20 mouse cellular contexts compared by ENCODE assay signal in genomic region chr2:5618361-5618896, GRCm38 (mm10).
DNase-seq lines count a peak whose midpoint lies in the region; ATAC-seq and TF ChIP-seq lines count a peak whose summit lies in the region.
"Had no signal": no experiment of that assay in that cellular context is flagged by ENCODE, and none has a peak within 500 bp of the region (broad histone marks: within the 10 kb centered on the region; RNA-seq: fewer than 3 reads in every experiment).

No protein-coding gene starts in this region.

- H3K9ac ChIP-seq in ES-Bruce4 (ENCODE audit: low read depth, poor library complexity, severe bottlenecking), result no peak overlapping the region
- H3K9ac ChIP-seq in intestine, postnatal 0 days (ENCODE audit: low read depth, low read length), result no peak overlapping the region
- H3K9ac ChIP-seq in heart, embryonic 12.5 days, result no peak overlapping the region
- H3K9ac ChIP-seq: limb, embryonic 15.5 days; midbrain, embryonic 12.5 days; neural tube, embryonic 15.5 days had no signal

- H3K9me3 ChIP-seq in ES-Bruce4 (replicated peaks; ENCODE audit: control insufficient read depth, insufficient read depth, low read length, poor library complexity, severe bottlenecking), result no peaks in the 10 kb centered on the region
- H3K9me3 ChIP-seq in intestine, postnatal 0 days (ENCODE audit: control insufficient read depth), result no peaks in the 10 kb centered on the region
- H3K9me3 ChIP-seq in heart, embryonic 12.5 days (replicated peaks), result peaks cover 4% of the 10 kb centered on the region; the same call in 1 of the 2 replicates
- H3K9me3 ChIP-seq: forebrain, embryonic 10.5 days; limb, embryonic 15.5 days; midbrain, embryonic 12.5 days; neural tube, embryonic 15.5 days had no signal

- TF ChIP-seq CTCF in ES-Bruce4 (IDR thresholded peaks at IDR 0.05; ENCODE audit: low read depth, low read length), result no peak
- no peak for TF ChIP-seq CTCF in intestine, postnatal 0 days (IDR thresholded peaks at IDR 0.05; ENCODE audit: low read depth)

- TF ChIP-seq POLR2A in ES-Bruce4 (IDR thresholded peaks at IDR 0.05; ENCODE audit: insufficient read depth, low read length), result no peak

- intact Hi-C loops in left cerebral cortex, postnatal 25 days (cut with DNase I), result no loop called here
- intact Hi-C loops in left cerebral cortex, postnatal 4 days (cut with DNase I), result no loop called here
- intact Hi-C loops in gastrocnemius, postnatal 36 days (cut with DNase I), result no loop called here

- H3K4me1 ChIP-seq in ES-Bruce4 (ENCODE audit: control insufficient read depth, insufficient read depth, low read length), result peaks cover 5% of the 10 kb centered on the region
- peaks cover 12% of the 10 kb centered on the region for H3K4me1 ChIP-seq in intestine, postnatal 0 days (replicated peaks; ENCODE audit: control insufficient read depth, insufficient read depth, low read length)
- peaks cover 19% of the 10 kb centered on the region for H3K4me1 ChIP-seq in heart, embryonic 12.5 days (replicated peaks)

- no peak overlapping the region for H3K4me3 ChIP-seq in ES-Bruce4 (ENCODE audit: low read depth, low read length)
- no peak overlapping the region for H3K4me3 ChIP-seq in intestine, postnatal 0 days (ENCODE audit: low read depth, low read length)
- H3K4me3 ChIP-seq in heart, embryonic 12.5 days, result no peak overlapping the region
- H3K4me3 ChIP-seq: forebrain, embryonic 10.5 days; limb, embryonic 15.5 days; midbrain, embryonic 12.5 days; neural tube, embryonic 15.5 days had no signal

- H3K27me3 ChIP-seq in ES-Bruce4 (ENCODE audit: control insufficient read depth, insufficient read depth, low read length, poor library complexity, severe bottlenecking), result no peaks in the 10 kb centered on the region
- no peaks in the 10 kb centered on the region for H3K27me3 ChIP-seq in intestine, postnatal 0 days (replicated peaks; ENCODE audit: control insufficient read depth, insufficient read depth, low read length)
- no peaks in the 10 kb centered on the region for H3K27me3 ChIP-seq in heart, embryonic 12.5 days (replicated peaks)
- H3K27me3 ChIP-seq: limb, embryonic 15.5 days; midbrain, embryonic 12.5 days; neural tube, embryonic 15.5 days; Patski had no signal

- WGBS in intestine, postnatal 0 days, result 59% methylated on average over 8 of the region's 8 CpGs
- WGBS in heart, embryonic 12.5 days, result 85% methylated on average over 8 of the region's 8 CpGs

- no peak overlapping the region for H3K4me2 ChIP-seq in intestine, postnatal 0 days (replicated peaks; ENCODE audit: low read depth)
- no peak overlapping the region for H3K4me2 ChIP-seq in heart, embryonic 12.5 days
- H3K4me2 ChIP-seq: limb, embryonic 15.5 days; midbrain, embryonic 12.5 days; neural tube, embryonic 15.5 days had no signal

- peak; percentile 84 for ATAC-seq in intestine, postnatal 0 days
- ATAC-seq in heart, embryonic 12.5 days (ENCODE audit: insufficient number of reproducible peaks, low FRiP score), result no peak
- ATAC-seq: hindbrain, embryonic 16.5 days; Patski had no signal

- 0 out of 2 replicates have a peak, but pooled peaks have one; percentile 8 for TF ChIP-seq EP300 in ES-Bruce4 (IDR thresholded peaks at IDR 0.05; ENCODE audit: insufficient read depth, low read depth, low read length)

- no peaks in the 10 kb centered on the region for H3K36me3 ChIP-seq in ES-Bruce4 (ENCODE audit: control insufficient read depth, insufficient read depth, low read length, poor library complexity, severe bottlenecking)
- H3K36me3 ChIP-seq in intestine, postnatal 0 days (ENCODE audit: control insufficient read depth, insufficient read depth), result no peaks in the 10 kb centered on the region; the same call in 1 of the 2 replicates
- no peaks in the 10 kb centered on the region for H3K36me3 ChIP-seq in heart, embryonic 12.5 days
- H3K36me3 ChIP-seq: forebrain, embryonic 10.5 days; limb, embryonic 15.5 days; midbrain, embryonic 12.5 days; neural tube, embryonic 15.5 days had no signal

- no peak overlapping the region for H3K27ac ChIP-seq in ES-Bruce4 (ENCODE audit: insufficient read depth, low read length)
- peak overlapping the region; percentile 63; the same call in 1 of the 2 replicates for H3K27ac ChIP-seq in intestine, postnatal 0 days (ENCODE audit: low read depth, low read length)
- H3K27ac ChIP-seq in heart, embryonic 12.5 days (ENCODE audit: poor library complexity, severe bottlenecking), result no peak overlapping the region
- H3K27ac ChIP-seq: forebrain, embryonic 10.5 days; limb, embryonic 15.5 days; macrophage; midbrain, embryonic 12.5 days; neural tube, embryonic 15.5 days had no signal

- DNase-seq in left cerebral cortex, postnatal 25 days (ENCODE audit: low spot score in 2 of 2), result peak; percentile 49 to 86
- DNase-seq in left cerebral cortex, postnatal 4 days, result no peak
- peak; percentile 76 for DNase-seq in R1 (ENCODE audit: low read depth, low spot score)
- DNase-seq in gastrocnemius, postnatal 36 days, result no peak
- DNase-seq: cerebellum, postnatal 10 days; heart, postnatal 4 days; kidney, adult 9 months; kidney, postnatal 4 days; retina, postnatal 1 day; thymus, postnatal 36 days had no signal

Comparison
In these comparisons a context has a peak if more than half of its experiments do, and no peak if none do; other contexts are left out.
1. DNase-seq: peak in left cerebral cortex, postnatal 25 days (2 of 2) and R1 (single experiment); none in left cerebral cortex, postnatal 4 days (single experiment) and gastrocnemius, postnatal 36 days (0 of 2).